Mouse (Mus musculus) frontal cortex, postnatal 25 days (tissue): ENCODE data around the gene Pomgnt2.

ENCODE experiments used
- DNase-seq, 2 experiments: peaks; one replicate each; pipeline ENCODE4 v3.0.0; 2022; ENCODE audit warnings: low spot score in 2 of 2

Gene Pomgnt2

GRCm38 (mm10) chr9:122012816-122013215 is 15.9 kb upstream of the Pomgnt2 start:
- no peak for DNase-seq

- no peak for DNase-seq
Measured at GRCm38 (mm10) chr9:122010751-122011150, 13.8 kb upstream of the Pomgnt2 start.

GRCm38 (mm10) chr9:122008876-122009275 is 12.0 kb upstream of the Pomgnt2 start:
- DNase-seq, result no peak

GRCm38 (mm10) chr9:122006609-122007008 is 9.7 kb upstream of the Pomgnt2 start:
- no peak for DNase-seq

GRCm38 (mm10) chr9:122006175-122006574 is 9.3 kb upstream of the Pomgnt2 start:
- DNase-seq, result no peak

- no peak for DNase-seq
Measured at GRCm38 (mm10) chr9:121997978-121998377, 1.1 kb upstream of the Pomgnt2 start.

- peak; percentile 70 to 76 for DNase-seq
Measured at GRCm38 (mm10) chr9:121995508-121996131, 1.3 kb downstream of the Pomgnt2 start.

- DNase-seq, result no peak
Measured at GRCm38 (mm10) chr9:121995077-121995476, 1.8 kb downstream of the Pomgnt2 start.

GRCm38 (mm10) chr9:121993047-121993446 is 3.9 kb downstream of the Pomgnt2 start:
- DNase-seq, result no peak

- no peak for DNase-seq
Measured at GRCm38 (mm10) chr9:121991041-121991440, 5.9 kb downstream of the Pomgnt2 start.

- no peak for DNase-seq
Measured at GRCm38 (mm10) chr9:121989536-121989935, 7.4 kb downstream of the Pomgnt2 start.

GRCm38 (mm10) chr9:121988910-121989309 is 8.0 kb downstream of the Pomgnt2 start:
- DNase-seq, result no peak

GRCm38 (mm10) chr9:121984465-121985461 is 12.1 kb downstream of the Pomgnt2 start:
- peak; percentile 78 to 83 for DNase-seq

- peak; percentile 74 to 79 for DNase-seq
Measured at GRCm38 (mm10) chr9:121983504-121983903, 13.4 kb downstream of the Pomgnt2 start.

- no peak for DNase-seq
Measured at GRCm38 (mm10) chr9:121982665-121983064, 14.2 kb downstream of the Pomgnt2 start.

GRCm38 (mm10) chr9:121982214-121982613 is 14.7 kb downstream of the Pomgnt2 start:
- DNase-seq, result no peak

- no peak for DNase-seq
Measured at GRCm38 (mm10) chr9:121981466-121982105, 15.3 kb downstream of the Pomgnt2 start.

GRCm38 (mm10) chr9:121981046-121981445 is 15.9 kb downstream of the Pomgnt2 start:
- no peak for DNase-seq

GRCm38 (mm10) chr9:121975321-121975720 is 21.6 kb downstream of the Pomgnt2 start:
- DNase-seq, result no peak

- no peak for DNase-seq
Measured at GRCm38 (mm10) chr9:121974141-121974986, 22.5 kb downstream of the Pomgnt2 start.

GRCm38 (mm10) chr9:121973207-121973606 is 23.7 kb downstream of the Pomgnt2 start:
- DNase-seq, result no peak
